Mouse (Mus musculus): ENCODE results near the gene Cacna2d3. TPM values are rescaled to one million over a fixed set of nuclear protein-coding genes. Genes with fewer than 3 reads are reported as not detected.

Gene Cacna2d3
- total and polyA plus RNA-seq, 3 experiments: not detected

- no peak for DNase-seq (ENCODE audit: low read depth, low spot score)
- no peaks in the 10 kb centered on the region for H3K79me2 ChIP-seq (ENCODE audit: control insufficient read depth, insufficient read depth, low read length, poor library complexity)
- H3K27ac ChIP-seq (ENCODE audit: control insufficient read depth, low read depth, low read length): no peak overlapping the region
- no peak overlapping the region for H3K4me3 ChIP-seq (ENCODE audit: control insufficient read depth in 1 of 2, insufficient read depth in 1 of 2, low read depth in 2 of 2, low read length in 2 of 2)
- no peaks in the 10 kb centered on the region for H3K4me1 ChIP-seq (ENCODE audit: control insufficient read depth in 1 of 2, insufficient read depth in 2 of 2, low read length in 2 of 2)
- H3K27me3 ChIP-seq (ENCODE audit: control insufficient read depth in 1 of 2, insufficient read depth in 2 of 2, low read length in 2 of 2): no peaks in the 10 kb centered on the region
- H3K9me3 ChIP-seq (replicated peaks; ENCODE audit: insufficient read depth, low read length): no peaks in the 10 kb centered on the region
- TF ChIP-seq TCF12 (IDR thresholded peaks at IDR 0.05; ENCODE audit: low read depth, low read length) (no peak), TAL1 (IDR thresholded peaks at IDR 0.05; ENCODE audit: low read length) (no peak), E2F4 (IDR thresholded peaks at IDR 0.05; ENCODE audit: borderline replicate concordance, low read depth, low read length) (no peak), RCOR1 (IDR thresholded peaks at IDR 0.05; ENCODE audit: low read depth, low read length) (no peak), USF1 (IDR thresholded peaks at IDR 0.05; ENCODE audit: low read depth, low read length) (no peak), TBP (IDR thresholded peaks at IDR 0.05; ENCODE audit: low read depth, low read length) (no peak), MYC (IDR thresholded peaks at IDR 0.05; ENCODE audit: low read depth, low read length) (no peak), USF2 (IDR thresholded peaks at IDR 0.05; ENCODE audit: borderline replicate concordance in 1 of 2, insufficient read depth in 1 of 2, low read depth in 1 of 2, low read length in 2 of 2) (no peak), JUND (IDR thresholded peaks at IDR 0.05; ENCODE audit: low read depth, low read length) (no peak), ZKSCAN1 (IDR thresholded peaks at IDR 0.05; ENCODE audit: low read depth, low read length) (no peak), ZNF384 (IDR thresholded peaks at IDR 0.05; ENCODE audit: low read depth, low read length) (no peak), CHD1 (IDR thresholded peaks at IDR 0.05; ENCODE audit: low read depth, low read length) (no peak), MAX (IDR thresholded peaks at IDR 0.05; ENCODE audit: low read length) (no peak)
- H3K36me3 ChIP-seq (ENCODE audit: control insufficient read depth in 1 of 2, insufficient read depth in 2 of 2, low read length in 2 of 2): no peaks in the 10 kb centered on the region
- H3K9ac ChIP-seq (ENCODE audit: control insufficient read depth, low read depth, low read length, poor library complexity, severe bottlenecking): no peak overlapping the region
These were observed 139.7 kb downstream of the Cacna2d3 start for GRCm38 (mm10) chr14:29581961-29582360.

- no peak overlapping the region for H3K4me3 ChIP-seq (ENCODE audit: control insufficient read depth in 1 of 2, insufficient read depth in 1 of 2, low read depth in 2 of 2, low read length in 2 of 2)
- no peaks in the 10 kb centered on the region for H3K36me3 ChIP-seq (ENCODE audit: control insufficient read depth in 1 of 2, insufficient read depth in 2 of 2, low read length in 2 of 2)
- no peaks in the 10 kb centered on the region for H3K79me2 ChIP-seq (ENCODE audit: control insufficient read depth, insufficient read depth, low read length, poor library complexity)
- TF ChIP-seq BHLHE40 (IDR thresholded peaks at IDR 0.05; ENCODE audit: borderline replicate concordance, low read depth, low read length): no peak
- no peak for TF ChIP-seq TBP (IDR thresholded peaks at IDR 0.05; ENCODE audit: low read depth, low read length)
- no peak for TF ChIP-seq USF1 (IDR thresholded peaks at IDR 0.05; ENCODE audit: low read depth, low read length)
- no peak for TF ChIP-seq ELF1 (IDR thresholded peaks at IDR 0.05; ENCODE audit: low read depth, low read length)
- TF ChIP-seq CHD2 (IDR thresholded peaks at IDR 0.05; ENCODE audit: low read length): no peak
- no peak for TF ChIP-seq ETS1 (IDR thresholded peaks at IDR 0.05; ENCODE audit: low read depth, low read length)
- TF ChIP-seq SMC3 (IDR thresholded peaks at IDR 0.05; ENCODE audit: low read depth, low read length): no peak
- no peak for TF ChIP-seq HCFC1 (IDR thresholded peaks at IDR 0.05; ENCODE audit: low read depth, low read length)
- TF ChIP-seq UBTF (IDR thresholded peaks at IDR 0.05; ENCODE audit: borderline replicate concordance, insufficient read depth, low read depth, low read length): no peak
- no peak for TF ChIP-seq MXI1 (IDR thresholded peaks at IDR 0.05; ENCODE audit: low read depth, low read length)
- no peak for TF ChIP-seq RCOR1 (IDR thresholded peaks at IDR 0.05; ENCODE audit: low read depth, low read length)
- TF ChIP-seq POLR2AphosphoS2 (IDR thresholded peaks at IDR 0.05; ENCODE audit: low read length): no peak
- no peak for TF ChIP-seq KAT2A (conservative IDR thresholded peaks at IDR 0.05; ENCODE audit: low read depth, low read length)
- TF ChIP-seq MAX (IDR thresholded peaks at IDR 0.05; ENCODE audit: low read length): no peak
- TF ChIP-seq E2F4 (IDR thresholded peaks at IDR 0.05; ENCODE audit: borderline replicate concordance, low read depth, low read length): no peak
- TF ChIP-seq GATA1 (IDR thresholded peaks at IDR 0.05; ENCODE audit: low read depth, low read length): no peak
- no peak for TF ChIP-seq MYC (IDR thresholded peaks at IDR 0.05; ENCODE audit: low read depth, low read length)
- TF ChIP-seq CHD1 (IDR thresholded peaks at IDR 0.05; ENCODE audit: low read depth, low read length): no peak
- TF ChIP-seq NRF1 (IDR thresholded peaks at IDR 0.05; ENCODE audit: insufficient read depth, low read depth, low read length, poor library complexity, severe bottlenecking): no peak
- TF ChIP-seq TAL1 (IDR thresholded peaks at IDR 0.05; ENCODE audit: low read length): no peak
- no peak for DNase-seq (ENCODE audit: low read depth, low spot score)
- H3K9ac ChIP-seq (ENCODE audit: control insufficient read depth, low read depth, low read length, poor library complexity, severe bottlenecking): no peak overlapping the region
- no peaks in the 10 kb centered on the region for H3K9me3 ChIP-seq (replicated peaks; ENCODE audit: insufficient read depth, low read length)
- no peaks in the 10 kb centered on the region for H3K4me1 ChIP-seq (ENCODE audit: control insufficient read depth in 1 of 2, insufficient read depth in 2 of 2, low read length in 2 of 2)
- no peaks in the 10 kb centered on the region for H3K27me3 ChIP-seq (ENCODE audit: control insufficient read depth in 1 of 2, insufficient read depth in 2 of 2, low read length in 2 of 2)
- no peak overlapping the region for H3K27ac ChIP-seq (ENCODE audit: control insufficient read depth, low read depth, low read length)
These were observed 143.9 kb downstream of the Cacna2d3 start for GRCm38 (mm10) chr14:29577786-29578185.

All from MEL (cell line).